Mouse (Mus musculus) cerebellum, adult 18-20 months (tissue): ENCODE data around the gene Agl.
A peak's percentile ranks its signal among the peaks of the same experiment; 100 is the strongest.
"Not testable (repeated sequence)": the region's sequence is repeated elsewhere in the genome, so short reads cannot be mapped to it uniquely, and the experiment has no call there.

ENCODE experiments used
- DNase-seq, 2 experiments: peaks; one replicate each; pipeline ENCODE4 v3.0.0; 2021

Gene Agl

DNA sequence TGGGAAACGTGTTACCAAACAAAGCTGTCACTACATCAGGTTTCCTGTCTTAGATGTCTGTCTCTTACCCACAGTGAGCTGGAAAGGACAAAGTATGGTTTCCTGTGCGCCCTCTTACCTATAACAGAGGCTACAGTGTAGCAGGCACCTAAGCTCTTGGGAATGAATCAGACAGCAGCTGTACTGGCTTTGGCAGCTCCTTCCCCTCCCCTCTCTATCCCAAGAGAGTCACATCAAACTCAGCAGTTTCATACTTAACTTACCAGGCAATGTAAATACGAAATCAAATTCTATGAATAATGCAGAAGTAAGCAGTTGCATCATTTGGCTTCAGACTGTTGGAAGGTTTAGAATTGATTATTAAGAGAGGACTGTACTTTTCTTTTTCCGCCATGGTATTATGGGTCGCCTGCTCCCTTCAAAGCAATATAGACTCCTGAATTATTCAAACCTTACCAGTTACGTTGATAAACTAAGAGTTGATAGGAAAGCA, 7.4 kb upstream of the Agl start:
- no peak for DNase-seq

DNA sequence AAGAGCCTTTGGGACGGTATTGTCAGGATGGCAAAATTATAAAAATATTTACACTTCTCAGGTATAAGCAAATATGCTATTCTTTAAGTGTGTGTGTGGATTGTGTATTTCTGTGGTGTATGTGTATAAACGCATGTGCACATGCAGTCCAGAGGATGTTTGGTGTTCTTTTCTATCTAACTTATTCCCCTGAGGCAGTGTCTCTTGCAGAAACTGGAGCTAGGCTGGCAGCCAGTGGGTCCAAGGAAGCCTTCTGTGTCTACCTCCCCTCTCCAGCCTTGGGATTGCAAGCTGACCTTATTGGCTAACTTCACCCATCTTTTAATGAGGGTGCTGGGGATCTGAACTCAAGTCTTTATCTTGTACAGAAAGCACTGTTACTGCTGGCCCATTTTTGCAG, 5.0 kb upstream of the Agl start:
- DNase-seq, result no peak

DNA sequence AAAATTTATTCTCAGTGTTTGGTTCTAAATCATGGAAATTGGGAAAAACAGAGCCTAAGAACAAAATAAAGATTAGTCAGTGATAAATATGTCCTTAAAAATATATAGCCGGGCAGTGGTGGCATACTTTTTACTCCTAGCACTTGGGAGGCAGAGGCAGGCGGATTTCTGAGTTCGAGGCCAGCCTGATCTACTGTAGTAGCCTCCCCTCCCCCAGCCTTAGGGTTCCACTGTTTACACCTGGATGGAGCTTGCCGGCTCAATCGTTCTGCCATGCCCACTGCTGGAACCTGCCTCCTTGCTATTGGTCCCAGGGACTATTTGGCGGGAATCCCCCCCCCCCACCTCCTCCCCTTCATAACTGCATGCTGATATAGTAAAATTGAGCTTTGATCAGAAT, 2.4 kb upstream of the Agl start:
- DNase-seq, result not testable (repeated sequence)

DNA sequence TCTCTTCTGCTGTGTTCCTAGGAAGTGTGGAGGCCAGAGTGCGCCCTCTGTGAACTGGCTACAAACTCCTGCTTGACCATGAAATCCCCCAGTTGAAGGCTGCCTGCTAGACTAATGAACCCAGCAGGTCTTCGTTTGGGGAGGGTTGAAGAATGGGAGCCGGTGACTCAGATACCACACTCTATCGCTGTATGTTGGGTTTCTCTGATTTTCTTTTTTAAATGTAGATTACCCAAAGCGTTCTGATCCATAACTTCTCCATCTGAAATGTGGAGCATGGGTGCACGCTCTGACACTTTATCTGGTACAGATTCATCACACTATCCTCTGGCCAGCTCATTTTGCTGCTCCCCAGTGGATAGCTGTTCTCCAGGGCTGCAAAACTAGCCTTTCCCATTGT, 1.3 kb upstream of the Agl start:
- no peak for DNase-seq

DNA sequence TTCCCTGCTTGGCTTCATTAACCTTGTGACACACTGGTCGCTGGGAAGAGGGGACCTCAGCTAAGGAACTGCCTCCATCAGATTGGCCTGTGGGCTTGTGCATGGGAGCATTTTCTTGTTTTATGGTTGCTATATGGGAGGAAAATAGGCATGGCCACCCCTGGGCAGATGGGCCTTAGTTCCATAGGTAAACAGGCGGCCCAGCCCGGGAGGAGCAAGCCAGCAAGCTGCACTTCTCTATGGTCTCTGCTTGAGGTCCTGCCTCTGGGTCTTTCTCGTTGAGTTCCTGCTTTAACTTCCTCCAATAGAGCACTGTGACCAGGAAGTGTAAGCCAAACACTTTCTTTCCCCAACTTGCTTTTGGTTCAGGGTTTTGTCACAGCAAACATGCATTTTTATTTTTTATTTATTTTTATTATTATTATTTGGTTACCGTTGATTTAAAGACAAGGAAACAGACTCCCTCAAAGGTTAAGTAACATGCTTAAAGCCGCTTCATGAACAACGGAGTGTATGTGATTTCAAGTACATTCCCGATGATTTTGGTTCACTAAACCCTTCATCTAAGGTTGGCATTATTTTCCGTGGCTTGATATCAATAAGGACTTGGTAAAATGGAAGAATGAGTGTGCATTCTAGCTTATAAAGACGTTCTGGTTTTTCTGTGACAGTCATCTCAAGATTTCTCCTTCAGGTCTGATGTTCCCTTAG, 696 bp upstream of the Agl start:
- DNase-seq, result no peak

DNA sequence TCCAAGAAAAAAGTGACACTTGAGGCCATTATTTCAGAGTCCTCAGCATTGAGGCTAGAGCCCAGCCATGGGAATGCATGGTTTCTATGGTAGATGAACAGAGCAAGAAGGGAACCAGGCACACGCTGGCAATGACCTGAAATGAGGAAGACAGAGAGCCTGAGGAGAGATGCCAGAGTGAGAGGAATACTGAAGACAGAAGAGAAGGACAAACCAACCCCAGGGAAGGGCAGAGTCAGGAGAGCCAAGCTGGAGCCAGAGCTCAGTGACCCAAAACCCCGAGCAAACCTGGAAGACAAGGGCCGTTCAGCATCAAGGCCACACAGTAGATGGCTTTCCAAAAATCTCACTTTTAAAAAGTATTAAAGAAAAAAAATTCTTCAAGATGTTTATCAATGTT, 2.1 kb downstream of the Agl start:
- no peak for DNase-seq

DNA sequence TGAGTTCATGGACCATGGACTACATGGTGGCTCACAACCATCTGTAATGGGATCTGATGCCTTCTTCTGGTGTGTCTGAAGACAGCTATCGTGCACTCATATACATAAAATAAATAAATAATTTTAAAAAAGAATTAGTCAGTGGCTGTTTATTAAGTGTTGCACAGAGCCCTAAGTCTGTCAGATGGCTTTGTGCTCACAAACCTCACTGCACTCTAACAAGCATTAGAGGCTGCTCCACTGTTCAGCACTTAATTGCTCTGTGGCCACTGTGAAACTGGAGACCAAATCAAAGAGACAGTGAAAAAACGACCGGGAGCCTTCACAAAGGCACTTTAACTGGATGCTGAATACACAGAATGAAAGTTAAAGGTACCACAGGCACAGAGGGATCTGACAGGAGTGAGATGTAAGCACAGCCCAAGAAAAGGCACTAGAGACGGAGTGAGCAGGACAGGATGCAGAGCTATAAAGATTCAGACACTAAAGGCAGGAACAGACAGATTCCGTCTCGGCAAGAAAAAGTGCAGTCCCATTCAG, 3.1 kb downstream of the Agl start:
- DNase-seq, result no peak

DNA sequence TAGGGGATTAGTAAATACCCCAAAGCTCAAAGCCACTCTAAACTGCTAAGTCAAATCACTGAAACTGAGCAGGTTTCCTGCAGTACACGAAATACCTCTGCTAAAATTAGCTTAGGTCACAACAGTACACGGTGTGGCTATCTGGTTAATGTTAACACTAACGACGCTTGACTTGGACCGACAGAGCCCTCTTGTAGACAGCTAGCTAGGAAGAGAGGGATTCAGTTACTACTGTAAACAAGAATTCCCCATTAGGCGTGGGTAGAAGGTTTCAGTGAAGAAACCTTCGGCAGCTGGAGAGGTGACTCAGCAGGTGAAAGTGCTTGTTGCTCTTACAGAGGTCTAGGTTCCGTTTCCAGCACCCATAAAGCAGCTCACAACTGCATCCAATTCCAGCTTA, 6.2 kb downstream of the Agl start:
- no peak for DNase-seq

DNA sequence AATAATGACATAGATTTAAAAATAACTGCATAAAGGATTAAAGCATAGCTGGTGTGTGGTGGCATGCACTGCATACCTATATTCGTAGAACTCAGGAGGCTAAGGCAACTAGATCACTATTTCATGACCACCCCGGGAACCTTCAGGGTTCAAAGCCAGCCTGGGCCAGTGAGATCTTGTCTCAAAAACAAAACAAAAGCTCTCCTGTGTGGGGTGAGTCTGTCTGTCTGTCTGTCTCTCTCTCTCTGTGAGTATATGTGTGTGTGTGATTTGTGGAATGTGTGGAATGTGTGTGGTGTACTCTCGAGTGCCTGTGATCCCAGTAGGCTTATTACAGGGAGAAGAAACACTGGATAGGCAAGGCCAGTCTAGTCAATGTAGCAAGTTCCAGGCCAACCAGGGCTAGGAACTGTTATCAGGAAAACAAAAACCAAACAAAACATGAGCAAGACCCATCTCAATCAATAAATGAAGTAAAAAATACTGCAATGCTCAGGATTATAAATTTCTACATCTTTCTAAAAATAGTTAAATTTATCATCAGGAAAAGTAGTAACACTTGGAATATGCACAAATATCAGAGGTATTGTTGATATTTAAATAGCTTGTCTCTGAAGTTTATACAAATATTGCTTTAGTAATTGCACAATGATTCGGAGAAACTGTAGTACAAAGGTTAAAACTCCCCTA, 9.0 kb downstream of the Agl start:
- no peak for DNase-seq

DNA sequence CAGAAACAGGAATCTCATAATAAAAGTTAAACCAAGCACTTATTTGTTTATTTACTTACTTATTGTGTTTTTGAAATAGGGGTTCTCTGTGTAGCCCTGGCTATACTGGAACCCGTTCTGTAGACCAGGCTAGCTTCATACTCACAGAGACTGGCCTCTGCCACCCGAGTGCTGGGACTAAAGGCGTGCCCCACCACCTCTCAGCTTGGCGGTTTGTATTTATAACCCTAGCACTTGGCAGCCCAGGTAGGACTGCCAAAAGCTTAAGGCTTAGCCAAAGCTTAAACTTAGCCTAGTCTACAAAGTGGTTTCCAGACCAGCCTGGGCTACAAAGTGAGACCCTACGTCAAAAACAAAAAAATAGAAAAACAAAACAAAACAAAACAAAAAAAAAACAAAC, 19.1 kb downstream of the Agl start:
- DNase-seq, result no peak

DNA sequence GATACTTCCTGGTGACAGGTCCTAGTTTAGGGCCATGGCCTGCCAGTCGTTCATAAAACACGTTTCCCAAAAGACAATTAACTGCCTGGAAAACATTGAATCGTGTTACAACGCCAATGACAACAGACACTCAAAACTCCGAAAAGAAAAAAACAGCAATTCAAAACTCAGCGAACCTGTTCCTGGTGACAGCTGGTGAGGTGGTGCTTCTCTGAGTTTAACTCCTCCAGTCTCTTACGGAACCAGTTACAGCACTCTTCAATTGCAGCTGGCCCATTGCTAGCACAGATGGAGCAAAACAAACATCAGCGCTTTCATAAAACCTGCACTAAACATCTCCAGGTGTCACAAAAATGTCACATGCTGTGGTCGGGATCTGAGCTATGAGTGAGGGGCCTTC, 21.4 kb downstream of the Agl start:
- no peak for DNase-seq

DNA sequence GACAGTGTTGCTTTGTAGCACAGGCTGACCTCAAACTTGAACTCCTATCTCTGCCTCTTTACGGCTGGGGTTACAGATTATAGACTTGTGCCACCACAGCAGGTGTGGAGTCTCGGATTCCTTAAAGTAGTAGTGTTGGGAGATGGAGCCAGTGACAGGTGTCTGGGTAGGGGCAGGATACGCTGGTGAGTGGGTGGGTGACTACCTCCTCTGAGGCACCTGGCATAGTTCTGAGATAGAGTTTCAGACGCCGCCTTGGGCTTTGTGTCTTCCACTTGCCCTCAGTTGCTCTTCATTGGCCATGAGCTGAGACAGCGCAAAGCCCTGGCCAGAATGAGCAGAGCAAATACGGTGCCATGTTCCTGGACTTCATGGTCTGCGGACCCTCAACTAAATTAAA, 22.1 kb downstream of the Agl start:
- no peak for DNase-seq

DNA sequence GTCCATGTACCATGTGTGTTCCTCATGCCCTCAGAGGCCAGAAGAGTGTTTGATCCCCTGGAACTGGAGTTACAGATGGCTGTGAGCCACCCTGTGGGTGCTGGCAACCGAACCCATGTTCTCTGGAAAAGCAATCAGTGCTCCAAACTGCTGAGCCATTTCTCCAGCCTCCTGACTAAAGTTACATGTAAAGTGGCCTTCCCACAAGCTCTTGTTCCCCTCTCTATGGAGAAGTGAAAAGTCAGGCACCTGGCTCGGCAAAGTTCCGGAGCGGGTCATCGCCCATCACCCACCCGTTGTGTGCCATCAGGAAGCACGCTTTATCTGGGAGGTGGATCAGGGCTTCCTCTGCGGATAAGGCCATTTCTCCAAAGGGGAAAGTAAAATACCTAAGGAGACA, 23.2 kb downstream of the Agl start:
- no peak for DNase-seq

DNA sequence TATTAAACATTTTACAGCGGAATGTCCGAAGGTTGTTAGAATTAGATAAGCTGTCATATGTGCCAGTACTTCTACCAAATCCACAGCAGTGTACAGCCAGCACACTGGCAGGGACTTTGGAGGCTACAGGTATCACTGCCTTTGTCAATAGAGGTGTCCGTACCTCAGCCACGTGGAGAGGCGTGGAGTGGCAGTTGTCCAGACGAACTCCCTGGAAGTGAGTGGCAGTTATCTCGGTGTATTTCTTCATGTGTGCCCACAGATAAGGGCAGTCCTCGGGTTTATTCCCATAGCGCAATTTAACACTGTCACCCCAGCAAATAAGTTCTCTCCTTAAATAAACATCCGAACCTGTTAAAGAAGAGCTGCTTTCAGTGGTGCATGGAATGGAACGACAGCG, 23.7 kb downstream of the Agl start:
- DNase-seq, result no peak

DNA sequence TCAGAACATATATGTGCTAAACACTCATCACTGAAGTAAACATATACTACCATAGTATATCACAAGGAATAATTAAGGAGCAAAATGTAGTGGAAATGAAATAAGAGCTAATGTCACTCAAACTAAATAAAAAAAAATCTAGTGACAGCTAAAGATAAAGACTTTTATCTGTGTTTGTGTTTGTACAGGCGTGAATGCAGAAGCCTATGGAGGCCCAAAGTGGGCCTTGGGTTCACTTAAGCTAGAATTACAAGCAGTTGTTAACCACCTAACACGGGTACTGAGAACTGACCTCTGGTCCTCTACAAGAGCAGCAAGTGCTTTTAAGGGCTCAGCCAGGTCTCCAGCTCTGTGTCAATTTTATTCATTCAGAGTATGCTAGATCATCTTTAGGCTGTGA, 31.0 kb downstream of the Agl start:
- DNase-seq, result no peak

DNA sequence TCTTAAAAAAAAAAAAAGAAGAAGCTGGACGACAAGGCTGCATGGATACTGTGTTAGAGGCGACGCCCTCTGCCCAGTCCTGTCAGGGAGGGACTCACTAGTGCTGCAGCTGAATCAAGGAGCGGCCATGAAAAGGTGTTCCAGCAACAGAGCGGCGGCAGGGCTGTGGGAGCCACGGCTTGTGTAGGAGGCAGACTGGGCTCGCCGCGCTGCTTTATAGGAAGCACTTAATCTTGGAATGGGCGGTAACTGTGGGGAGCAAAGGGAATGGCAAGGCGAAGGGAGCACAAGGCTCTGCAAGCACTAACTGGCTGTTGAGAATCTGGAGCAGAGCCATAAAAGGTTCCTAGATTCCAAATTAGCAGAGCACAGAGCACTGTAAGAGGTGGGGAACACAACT, 34.1 kb downstream of the Agl start:
- no peak for DNase-seq

DNA sequence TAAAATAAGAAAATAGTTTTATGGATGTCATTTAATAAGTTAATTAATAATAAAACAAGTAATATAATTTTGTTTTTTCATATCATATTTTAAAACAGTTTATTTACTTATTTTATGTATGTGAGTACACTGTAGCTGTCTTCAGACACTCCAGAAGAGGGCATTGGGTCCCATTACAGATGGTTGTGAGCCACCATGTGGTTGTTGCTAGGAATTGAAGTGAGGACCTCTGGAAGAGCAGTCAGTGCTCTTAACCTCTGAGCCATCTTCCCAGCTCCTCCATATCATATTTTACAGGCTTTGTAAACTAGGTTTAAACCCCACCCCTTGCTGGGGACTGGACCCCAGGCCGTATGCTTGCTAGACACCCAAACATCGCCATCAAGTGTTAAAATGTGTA, 36.4 kb downstream of the Agl start:
- no peak for DNase-seq

DNA sequence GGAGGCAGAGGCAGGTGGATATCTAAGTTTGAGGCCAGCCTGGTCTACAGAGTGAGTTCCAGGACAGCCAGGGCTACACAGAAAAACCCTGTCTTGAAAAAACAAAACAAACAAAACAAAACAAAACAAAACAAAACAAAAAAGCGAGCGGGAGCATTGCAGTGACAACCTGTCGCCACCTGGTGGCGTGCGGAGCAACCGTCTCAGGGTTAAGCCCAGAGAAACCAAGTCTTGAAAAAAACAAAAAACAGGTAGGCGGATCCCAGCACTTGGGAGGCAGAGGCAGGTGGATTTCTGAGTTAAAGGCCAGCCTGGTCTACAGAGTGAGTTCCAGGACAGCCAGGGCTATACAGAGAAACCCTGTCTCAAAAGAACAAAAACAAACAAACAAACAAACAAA, 41.0 kb downstream of the Agl start:
- DNase-seq, result peak in 1 of 2 experiments; percentile 10

DNA sequence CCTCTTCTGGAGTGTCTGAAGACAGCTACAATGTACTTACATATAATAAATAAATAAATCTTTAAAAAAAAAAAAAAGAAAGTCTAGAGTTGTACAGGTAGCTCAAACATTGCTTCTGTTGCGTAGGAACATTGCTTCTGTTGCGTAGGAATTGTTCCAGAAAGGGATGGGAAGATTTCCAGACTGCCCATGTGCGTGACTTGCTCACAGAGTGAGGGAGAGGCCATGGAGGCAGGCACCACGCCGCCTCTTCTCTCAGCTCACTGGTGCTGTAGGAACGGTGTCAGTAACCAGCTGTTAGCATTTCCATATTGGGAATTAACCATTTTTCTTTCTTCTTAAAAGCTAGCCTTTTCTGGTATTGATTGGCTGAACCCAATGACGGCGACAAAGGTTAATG, 55.1 kb downstream of the Agl start:
- no peak for DNase-seq

DNA sequence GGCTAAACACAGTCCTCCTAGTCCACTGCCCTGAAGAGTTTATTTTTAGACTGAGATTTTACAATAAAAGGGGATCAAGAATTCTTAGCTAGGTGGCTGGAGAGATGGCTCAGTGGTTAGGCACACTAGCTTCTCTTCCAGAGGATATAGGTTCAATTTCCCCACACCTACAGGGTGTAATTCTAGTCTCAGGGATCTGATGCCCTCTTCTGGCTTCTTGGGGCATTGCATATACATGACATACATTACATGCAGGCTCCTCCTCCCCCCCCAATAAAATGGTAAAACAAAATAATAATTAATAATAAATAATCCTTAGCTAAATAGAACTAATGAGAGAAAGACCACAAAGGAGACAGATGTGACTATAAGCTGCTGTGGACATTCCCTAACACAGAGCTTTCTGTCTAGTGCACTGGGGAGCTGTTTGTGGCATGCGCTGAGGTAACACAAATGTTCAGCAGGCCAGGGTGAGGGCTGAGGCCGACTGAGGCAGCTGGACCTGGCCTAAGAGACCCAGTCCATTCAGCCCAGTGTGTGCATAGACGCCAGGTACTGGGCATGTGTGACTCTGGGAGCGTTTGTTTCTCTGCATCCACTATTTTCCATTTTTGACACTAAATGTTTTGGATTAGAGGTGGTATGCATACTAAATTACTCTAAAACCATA, 56.6 kb downstream of the Agl start:
- peak; percentile 48 to 56 for DNase-seq

DNA sequence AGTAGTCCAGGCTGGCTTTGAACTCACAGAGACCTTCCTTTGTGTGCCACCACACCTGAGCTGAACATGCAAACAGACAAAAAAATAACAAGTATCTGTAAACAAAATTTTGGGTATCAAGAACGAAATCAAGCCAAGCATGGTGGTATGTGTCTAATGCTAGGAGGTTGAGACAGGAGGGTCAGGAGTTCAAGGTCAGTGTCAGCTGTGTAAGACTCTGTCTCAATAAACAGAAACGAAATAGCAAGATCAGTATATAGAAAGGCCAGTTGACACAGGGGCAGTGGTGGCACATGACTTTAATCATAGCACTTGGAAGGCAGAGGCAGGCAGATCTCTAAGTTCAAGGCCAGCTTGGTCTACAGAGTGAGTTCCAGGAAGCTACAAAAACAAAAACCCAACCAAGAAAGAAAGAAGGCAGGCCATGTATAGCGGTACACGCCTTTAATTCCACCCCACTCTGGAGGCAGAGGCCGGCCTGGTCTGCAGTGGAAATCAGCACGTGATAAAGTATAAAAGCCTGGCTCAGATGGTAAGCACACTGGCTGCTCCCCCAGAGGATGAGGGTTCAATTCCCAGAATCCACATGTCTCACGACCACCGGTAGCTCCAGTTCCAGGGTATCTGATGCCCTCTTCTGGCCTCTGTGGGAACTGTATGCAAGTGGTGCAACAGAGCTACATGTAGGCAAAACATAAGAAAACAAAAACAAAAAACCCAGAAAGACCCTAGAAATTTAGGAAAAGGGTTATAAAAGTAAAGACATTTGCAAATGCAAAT, 59.4 kb downstream of the Agl start:
- DNase-seq, result peak; percentile 11 to 16

DNA sequence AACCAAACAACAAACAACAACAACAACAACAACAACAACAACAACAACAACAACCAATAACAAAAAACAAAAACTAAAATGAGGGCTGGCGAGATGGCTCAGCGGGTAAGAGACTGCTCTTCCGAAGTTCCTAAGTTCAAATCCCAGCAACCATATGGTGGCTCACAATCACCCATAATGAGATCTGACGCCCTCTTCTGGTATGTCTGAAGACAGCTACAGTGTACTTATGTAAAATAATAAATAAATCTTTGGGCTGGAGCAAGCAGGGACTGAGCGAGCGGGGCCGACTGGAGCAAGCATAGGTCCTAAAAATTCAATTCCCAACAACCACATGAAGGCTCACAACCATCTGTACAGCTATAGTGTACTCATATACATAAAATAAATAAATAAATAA, 60.3 kb downstream of the Agl start:
- not testable (repeated sequence) for DNase-seq

DNA sequence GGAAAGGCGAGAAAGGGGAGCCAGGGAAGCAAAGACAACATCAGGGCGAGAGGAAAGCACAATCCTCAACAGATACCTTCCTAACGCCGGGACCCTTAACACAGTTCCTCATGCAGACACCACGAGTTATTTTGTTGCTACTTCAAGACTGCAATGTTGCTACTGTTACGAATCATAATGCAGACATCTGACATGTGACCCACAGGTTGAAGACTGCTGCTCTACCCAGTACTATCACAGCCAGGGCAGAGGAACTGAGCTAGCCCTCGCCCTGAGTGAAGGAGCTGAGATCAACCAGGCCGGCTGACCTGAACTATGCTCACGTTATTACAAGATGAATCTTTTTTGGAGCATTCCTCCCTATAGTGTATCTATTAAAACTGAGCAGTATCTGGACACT, 67.0 kb downstream of the Agl start:
- no peak for DNase-seq
